18 mouse cellular contexts compared by ENCODE assay signal in the genomic region with DNA sequence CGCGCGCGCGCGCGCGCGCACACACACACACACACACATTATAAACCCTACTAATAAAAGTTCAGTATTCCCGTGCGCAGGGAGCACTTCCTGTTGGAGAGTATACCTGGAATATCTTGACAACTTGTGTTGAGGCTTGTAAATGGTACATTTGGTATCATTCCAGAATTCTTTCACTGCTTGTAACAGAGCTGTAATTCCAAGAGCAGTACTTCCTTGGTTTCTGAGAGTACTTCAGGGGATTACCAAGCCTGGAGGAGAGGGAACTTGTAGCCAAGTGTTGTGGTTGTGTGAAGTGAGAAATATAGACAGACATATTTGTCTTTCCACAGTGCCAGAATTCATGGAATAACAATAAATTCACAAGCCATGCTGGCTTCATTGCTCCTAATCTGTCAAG.
"Had no signal": no experiment of that assay in that cellular context is flagged by ENCODE, and none has a peak within 500 bp of the region (broad histone marks: within the 10 kb centered on the region; RNA-seq: fewer than 3 reads in every experiment).

No protein-coding gene starts in this region.

- H3K4me3 ChIP-seq: megakaryocyte, embryonic 14.5 days; midbrain, embryonic 13.5 days; midbrain, embryonic 15.5 days; neural tube, embryonic 12.5 days had no signal

- H3K27me3 ChIP-seq: megakaryocyte, embryonic 14.5 days; midbrain, embryonic 13.5 days; midbrain, embryonic 15.5 days; neural tube, embryonic 12.5 days had no signal

- H3K4me1 ChIP-seq: megakaryocyte, embryonic 14.5 days; midbrain, embryonic 13.5 days; midbrain, embryonic 15.5 days; neural tube, embryonic 12.5 days had no signal

- H3K27ac ChIP-seq: macrophage; midbrain, embryonic 13.5 days; midbrain, embryonic 15.5 days; neural tube, embryonic 12.5 days had no signal

- H3K36me3 ChIP-seq: midbrain, embryonic 13.5 days; midbrain, embryonic 15.5 days; neural tube, embryonic 12.5 days had no signal

- DNase-seq: liver, postnatal 0 days; lung, adult 2 months; lung, postnatal 10 days; lung, postnatal 36 days; retina, postnatal 1 day; right cerebral cortex, adult 18-20 months; right cerebral cortex, postnatal 25 days; right cerebral cortex, postnatal 4 days; spleen, adult 18-20 months; thymus, adult 18-20 months; thymus, postnatal 14 days; thymus, postnatal 36 days had no signal

- H3K9ac ChIP-seq: liver, postnatal 0 days; midbrain, embryonic 13.5 days; midbrain, embryonic 15.5 days; neural tube, embryonic 12.5 days had no signal

- ATAC-seq: liver, postnatal 0 days; midbrain, embryonic 13.5 days; midbrain, embryonic 15.5 days had no signal

- H3K4me2 ChIP-seq: midbrain, embryonic 11.5 days; midbrain, embryonic 13.5 days; midbrain, embryonic 15.5 days; neural tube, embryonic 12.5 days had no signal

- H3K9me3 ChIP-seq: midbrain, embryonic 13.5 days; midbrain, embryonic 15.5 days; neural tube, embryonic 12.5 days had no signal
